Mouse (Mus musculus) lung, embryonic 14.5 days (tissue): ENCODE results near the gene Ccdc33. TPM values are rescaled to one million over a fixed set of nuclear protein-coding genes. Genes with fewer than 3 reads are reported as not detected.

ENCODE experiments used
- ATAC-seq: fragments of 200-750 bp; cut with Nextera tagmentation; 2 replicates; pipeline ENCODE4 v1.8.0; 2017; ENCODE audit warnings: mild to moderate bottlenecking, moderate TSS enrichment, moderate library complexity; ENCODE audit not compliant: insufficient read depth
- DNase-seq: peaks from one replicate; pipeline ENCODE4 v3.0.0-alpha.2; 2015
- H3K27ac ChIP-seq: fragments of 300-500 bp; sonication (generic); 2 replicates; pipeline ENCODE4 v1.5.1; 2014; ENCODE audit warnings: low read depth, mild to moderate bottlenecking, moderate library complexity
- H3K27me3 ChIP-seq: fragments of 300-500 bp; sonication (generic); 2 replicates; pipeline ENCODE4 v1.6.1; 2014; ENCODE audit warnings: low read length, control low read depth; ENCODE audit not compliant: insufficient read depth
- H3K36me3 ChIP-seq: fragments of 300-500 bp; sonication (generic); 2 replicates; pipeline ENCODE4 v1.6.1; 2014; ENCODE audit warnings: control low read depth; ENCODE audit not compliant: insufficient read depth
- H3K4me1 ChIP-seq: fragments of 300-500 bp; sonication (generic); 2 replicates; pipeline ENCODE4 v1.6.1; 2014; ENCODE audit warnings: antibody characterized with exemption, control low read depth; ENCODE audit not compliant: insufficient read depth
- H3K4me2 ChIP-seq: fragments of 300-500 bp; sonication (generic); 2 replicates; pipeline ENCODE4 v1.6.1; 2014; ENCODE audit warnings: mild to moderate bottlenecking
- H3K4me3 ChIP-seq: fragments of 300-500 bp; sonication (generic); 2 replicates; pipeline ENCODE4 v1.5.1; 2014; ENCODE audit warnings: low read depth, low read length
- H3K9ac ChIP-seq: fragments of 300-500 bp; sonication (generic); 2 replicates; pipeline ENCODE4 v1.6.1; 2014
- H3K9me3 ChIP-seq: fragments of 300-500 bp; sonication (generic); 2 replicates; pipeline ENCODE4 v1.6.1; 2016; ENCODE audit warnings: low read depth, low read length, control low read depth
- CTCF ChIP-seq: IDR thresholded peaks from 2 replicates; pipeline ENCODE4 v1.5.1; 2016; ENCODE audit warnings: antibody characterized with exemption, low read depth
- WGBS: fragments of 180-500 bp; shearing (Covaris S2); extraction: QIAGEN DNeasy Blood & Tissue Kit; methylation state at CpG from one replicate; pipeline ENCODE4 v1.1.7; 2014; 5-methylcytosine and 5-hydroxymethylcytosine counted together
- polyA plus RNA-seq: library from polyadenylated mRNA; unstranded; fragments of >200 nt; fragmentation: Nextera tagmentation; extraction: Ambion mirVana; gene quantifications from 2 replicates; pipeline ENCODE4 v1.2.1, GENCODE M21; 2014

The Ccdc33 gene
- polyA plus RNA-seq, 1 experiment from 2014 or later: not detected

DNA sequence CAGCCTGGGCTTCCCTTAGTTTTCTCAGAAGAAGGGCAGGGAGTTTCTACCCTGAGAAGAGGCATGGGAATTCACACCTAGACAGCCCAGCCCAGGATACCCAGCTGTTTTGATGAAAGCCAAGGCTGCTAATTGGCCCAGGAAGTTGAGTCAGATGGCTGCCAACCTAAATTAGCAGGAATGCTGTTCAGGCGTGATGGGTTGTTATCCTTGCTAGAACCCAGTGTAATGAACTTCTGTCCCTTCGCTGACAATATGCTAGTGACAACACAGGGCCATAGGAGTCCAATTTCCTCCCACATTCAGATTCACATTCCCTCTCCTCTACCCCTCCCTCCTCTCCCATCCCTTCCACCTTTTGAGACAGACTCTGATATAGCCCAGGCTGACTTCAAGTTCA lies 105.7 kb downstream of the Ccdc33 start:
- Histone ChIP-seq H3K27ac (no peak overlapping the region), H3K9me3 (no peaks in the 10 kb centered on the region), H3K9ac (no peak overlapping the region), H3K4me2 (no peak overlapping the region), H3K27me3 (no peaks in the 10 kb centered on the region), H3K36me3 (no peaks in the 10 kb centered on the region), H3K4me3 (no peak overlapping the region), H3K4me1 (no peaks in the 10 kb centered on the region; the same call in 1 of the 2 replicates)
- ATAC-seq (no peak), DNase-seq (no peak)
- no peak for TF ChIP-seq CTCF
- WGBS: 54% methylated on average over 2 of the region's 2 CpGs

- TF ChIP-seq CTCF: no peak
- H3K4me3 ChIP-seq: no peak overlapping the region
- no peak overlapping the region for H3K9ac ChIP-seq
- no peaks in the 10 kb centered on the region for H3K27me3 ChIP-seq
- H3K4me1 ChIP-seq: no peaks in the 10 kb centered on the region; the same call in 1 of the 2 replicates
- DNase-seq: no peak
- no peak overlapping the region for H3K4me2 ChIP-seq
- H3K9me3 ChIP-seq: no peaks in the 10 kb centered on the region
- no peak for ATAC-seq
- H3K27ac ChIP-seq: no peak overlapping the region
- WGBS: 63% methylated on average over 2 of the region's 2 CpGs
- no peaks in the 10 kb centered on the region for H3K36me3 ChIP-seq
Measured at GRCm38 (mm10) chr9:58012486-58012885, 106.1 kb downstream of the Ccdc33 start.

- Histone ChIP-seq H3K27ac (no peak overlapping the region), H3K4me2 (no peak overlapping the region), H3K4me3 (no peak overlapping the region), H3K36me3 (no peaks in the 10 kb centered on the region), H3K9ac (no peak overlapping the region), H3K4me1 (no peaks in the 10 kb centered on the region; the same call in 1 of the 2 replicates), H3K27me3 (no peaks in the 10 kb centered on the region), H3K9me3 (no peaks in the 10 kb centered on the region)
- 55% methylated on average over 8 of the region's 8 CpGs for WGBS
- no peak for TF ChIP-seq CTCF
- no peak for DNase-seq
- ATAC-seq: no peak; the same call in 1 of the 2 replicates
Measured at GRCm38 (mm10) chr9:58011552-58011951, 107.1 kb downstream of the Ccdc33 start.

DNA sequence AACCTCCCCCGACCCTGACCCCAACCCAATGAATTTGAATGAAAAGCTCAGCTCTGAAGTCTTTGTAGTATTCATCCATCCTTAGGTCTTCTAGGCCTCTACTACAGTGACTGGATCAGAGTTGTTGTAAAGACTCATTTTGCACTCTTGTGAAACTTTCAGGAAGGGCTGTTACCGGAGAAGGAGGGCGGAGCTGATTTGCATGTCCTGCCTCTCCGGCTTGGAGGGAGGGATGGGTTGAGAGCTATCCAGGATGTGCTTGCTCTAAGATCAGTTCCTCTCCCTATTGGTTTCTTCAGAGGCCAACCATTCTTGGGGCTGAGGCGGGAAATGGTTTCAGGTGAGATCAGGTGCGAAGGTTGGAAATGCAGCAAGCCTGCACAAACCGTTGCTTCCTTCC lies 107.6 kb downstream of the Ccdc33 start:
- Histone ChIP-seq H3K4me1 (no peaks in the 10 kb centered on the region; the same call in 1 of the 2 replicates), H3K4me2 (no peak overlapping the region), H3K27me3 (no peaks in the 10 kb centered on the region), H3K9me3 (no peaks in the 10 kb centered on the region), H3K36me3 (no peaks in the 10 kb centered on the region), H3K9ac (no peak overlapping the region), H3K27ac (no peak overlapping the region), H3K4me3 (no peak overlapping the region)
- 25% methylated on average over 7 of the region's 7 CpGs for WGBS
- peak; percentile 72 for DNase-seq
- peak; percentile 52; the same call in 1 of the 2 replicates for ATAC-seq
- TF ChIP-seq CTCF: no peak

- no peak overlapping the region for H3K4me3 ChIP-seq
- DNase-seq: no peak
- no peak overlapping the region for H3K9ac ChIP-seq
- H3K4me1 ChIP-seq: no peaks in the 10 kb centered on the region
- no peak for TF ChIP-seq CTCF
- no peaks in the 10 kb centered on the region for H3K27me3 ChIP-seq
- WGBS: 59% methylated on average over 3 of the region's 3 CpGs
- no peak for ATAC-seq
- H3K4me2 ChIP-seq: no peak overlapping the region
- no peaks in the 10 kb centered on the region for H3K36me3 ChIP-seq
- no peaks in the 10 kb centered on the region for H3K9me3 ChIP-seq
- no peak overlapping the region for H3K27ac ChIP-seq
Measured at GRCm38 (mm10) chr9:58009588-58009987, 109.0 kb downstream of the Ccdc33 start.

DNA sequence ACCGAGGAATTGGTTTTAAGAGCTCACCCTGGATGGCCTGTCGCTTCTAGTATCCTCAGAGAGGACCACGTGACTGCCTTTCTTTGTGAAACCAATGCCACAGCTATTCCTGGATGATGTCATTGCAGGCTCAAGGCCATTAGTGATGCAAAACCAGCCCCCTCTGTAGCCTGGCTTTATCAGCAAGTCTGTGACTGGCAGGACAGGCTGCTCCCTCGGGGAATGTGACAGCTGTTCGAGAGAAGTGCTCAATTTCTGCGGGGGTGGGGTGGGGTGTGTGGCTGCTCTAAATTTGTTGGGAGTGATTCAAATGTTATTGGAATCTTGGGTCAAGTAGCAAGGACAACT lies 109.6 kb downstream of the Ccdc33 start:
- Histone ChIP-seq H3K9me3 (no peaks in the 10 kb centered on the region), H3K4me3 (no peak overlapping the region), H3K4me1 (no peaks in the 10 kb centered on the region), H3K4me2 (peak overlapping the region; percentile 13; the same call in 1 of the 2 replicates), H3K27ac (no peak overlapping the region), H3K36me3 (no peaks in the 10 kb centered on the region), H3K9ac (no peak overlapping the region), H3K27me3 (no peaks in the 10 kb centered on the region)
- 7% methylated on average over 6 of the region's 6 CpGs for WGBS
- DNase-seq (peak; percentile 64), ATAC-seq (peak; percentile 68; the same call in 1 of the 2 replicates)
- TF ChIP-seq CTCF: no peak

GRCm38 (mm10) chr9:58008336-58009014 lies 110.1 kb downstream of the Ccdc33 start:
- no peak overlapping the region for H3K27ac ChIP-seq
- no peaks in the 10 kb centered on the region for H3K27me3 ChIP-seq
- H3K9ac ChIP-seq: no peak overlapping the region
- no peaks in the 10 kb centered on the region for H3K9me3 ChIP-seq
- WGBS: 63% methylated on average over 12 of the region's 12 CpGs
- ATAC-seq (peak; percentile 49; the same call in 1 of the 2 replicates), DNase-seq (no peak)
- no peaks in the 10 kb centered on the region for H3K36me3 ChIP-seq
- TF ChIP-seq CTCF: no peak
- H3K4me1 ChIP-seq: no peaks in the 10 kb centered on the region
- no peak overlapping the region; the same call in 1 of the 2 replicates for H3K4me2 ChIP-seq
- H3K4me3 ChIP-seq: no peak overlapping the region
